Mouse (Mus musculus) stomach, postnatal 0 days (tissue): ENCODE measurements around the gene Git1.

ENCODE experiments used
- CTCF ChIP-seq: IDR thresholded peaks from 2 replicates; pipeline ENCODE4 v1.5.1; 2016; ENCODE audit warnings: antibody characterized with exemption, low read depth, mild to moderate bottlenecking, moderate library complexity
- EP300 ChIP-seq: optimal IDR thresholded peaks from 2 replicates; pipeline ENCODE3; 2016; ENCODE audit warnings: antibody characterized with exemption

DNA sequence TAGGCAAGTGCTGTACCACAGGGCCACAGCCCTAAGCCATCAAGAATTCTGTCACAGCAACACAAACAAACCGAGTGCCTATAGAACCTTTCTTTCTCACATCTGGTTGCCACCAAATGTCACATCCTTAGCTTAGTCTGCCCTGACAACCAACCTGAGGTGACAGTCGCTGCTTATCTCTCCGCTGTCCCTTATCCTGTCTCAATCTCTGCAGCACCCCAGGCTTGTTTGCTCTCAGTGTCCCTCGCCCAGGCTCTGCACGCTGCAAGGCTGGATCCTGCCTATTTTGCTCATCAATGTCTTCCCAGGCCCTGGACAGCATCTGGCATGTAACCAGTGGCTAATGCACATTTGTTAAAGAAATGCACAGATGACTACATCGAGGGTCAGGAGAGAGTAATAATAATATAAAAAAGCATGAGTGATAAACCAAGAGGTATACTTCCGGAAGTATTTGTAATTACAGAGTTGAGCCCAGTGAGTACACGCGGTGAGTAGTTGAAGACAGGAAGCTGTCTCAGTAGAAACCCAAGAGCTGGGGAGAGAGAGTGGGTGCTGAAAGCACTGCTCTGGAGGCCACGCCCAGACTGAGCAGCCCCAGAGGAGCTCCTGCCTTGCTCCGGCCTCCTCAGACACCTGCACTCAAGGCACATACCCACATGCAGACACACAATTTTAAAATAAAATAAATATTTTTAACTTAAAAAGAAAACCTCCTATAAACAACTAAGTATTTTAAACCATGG lies 9.7 kb upstream of the Git1 start:
- TF ChIP-seq CTCF (no peak), EP300 (no peak)
